In the genomic region with DNA sequence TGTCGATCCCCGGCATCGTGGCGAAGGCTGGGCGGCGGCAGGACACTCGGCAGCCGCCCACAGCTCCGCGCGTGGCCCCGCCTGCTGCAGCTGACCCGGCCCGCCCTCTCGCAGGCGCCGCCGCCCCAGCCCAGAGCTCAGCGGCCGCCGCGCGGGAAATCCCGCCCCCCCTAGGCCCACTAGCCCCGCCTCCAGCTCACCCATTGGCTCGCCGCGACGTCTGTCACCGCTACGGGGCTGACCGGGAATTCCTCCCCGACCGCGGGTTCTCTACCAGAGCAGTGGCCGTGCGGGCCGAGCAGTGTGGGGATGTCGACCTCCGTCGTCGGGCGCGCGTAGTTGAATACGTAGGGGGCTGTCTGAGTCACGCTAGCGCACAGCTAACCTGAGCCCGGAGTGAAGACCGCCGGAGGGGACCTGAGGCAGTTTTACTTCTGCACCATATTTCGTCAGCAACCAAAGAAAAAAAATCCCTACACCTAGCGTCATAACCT, we compare ENCODE assay signal across 8 mouse cellular contexts. TPM values are rescaled to one million over a fixed set of nuclear protein-coding genes. Genes with fewer than 3 reads are reported as not detected.
DNase-seq lines count a peak whose midpoint lies in the region; ATAC-seq lines count a peak whose summit lies in the region.

No protein-coding gene starts in this region.

- DNase-seq in adipocyte (ENCODE audit: low spot score), result peak; percentile 91
- peak; percentile 96 for DNase-seq in embryo, embryonic 10 days (ENCODE audit: low spot score)
- DNase-seq in gastrocnemius, postnatal 10 days, result peak; percentile 100
- peak; percentile 96 for DNase-seq in induced T-regulatory cell, adult 2 months (ENCODE audit: low read depth)
- peak; percentile 94 to 97 for DNase-seq in left cerebral cortex, postnatal 10 days (ENCODE audit: extremely low spot score in 1 of 2, low spot score in 2 of 2)
- DNase-seq in right cerebral cortex, postnatal 25 days, result peak; percentile 96
- DNase-seq in urinary bladder, postnatal 4 days (ENCODE audit: low spot score in 2 of 2), result peak; percentile 95 to 99

- ATAC-seq in megakaryocyte-erythroid progenitor cell, adult 5-6 weeks (replicated peaks; ENCODE audit: low FRiP score, low TSS enrichment, poor library complexity, severe bottlenecking), result peak; percentile 95

- intact Hi-C loops in left cerebral cortex, postnatal 10 days (cut with DNase I), result no loop called here

RNA-seq across cellular contexts. Expression of gene Appl1, which starts 0.5 kb away (rescaled TPM):
- total RNA-seq in gastrocnemius, postnatal 10 days (2021), result 10 to 100 TPM; 19.0 to 28.3 TPM
- 10 to 100 TPM; 58.0 to 61.3 TPM for total RNA-seq in left cerebral cortex, postnatal 10 days (2021)
- 5.2 and 12.7 TPM in 2 replicates for total RNA-seq in megakaryocyte-erythroid progenitor cell, adult 5-6 weeks (2014; fragmentation: Nextera tagmentation)
- total RNA-seq in megakaryocyte-erythroid progenitor cell, adult 5-6 weeks (2017), result 12.6 and 14.8 TPM in 2 replicates

RNA-seq across cellular contexts. Expression of gene Hesx1, which starts 23.7 kb away (rescaled TPM):
- not detected for total RNA-seq in gastrocnemius, postnatal 10 days (2021)
- not detected for total RNA-seq in left cerebral cortex, postnatal 10 days (2021)
- not detected in 2 replicates for total RNA-seq in megakaryocyte-erythroid progenitor cell, adult 5-6 weeks (2014; fragmentation: Nextera tagmentation)
- total RNA-seq in megakaryocyte-erythroid progenitor cell, adult 5-6 weeks (2017), result not detected in 2 replicates

Comparison
In these comparisons a context has a peak if more than half of its experiments do, and no peak if none do; other contexts are left out.
1. Peak in every context shown above with its lines: DNase-seq and ATAC-seq.